Mouse (Mus musculus) heart, embryonic 12.5 days (tissue): Measurements from ENCODE around the gene Tulp1. TPM values are rescaled to one million over a fixed set of nuclear protein-coding genes. Genes with fewer than 3 reads are reported as not detected.
"Not testable (repeated sequence)": the region's sequence is repeated elsewhere in the genome, so short reads cannot be mapped to it uniquely, and the experiment has no call there.

Source experiments
- ATAC-seq: fragments of 200-750 bp; cut with Nextera tagmentation; 2 replicates; pipeline ENCODE4 v1.8.0; 2017; ENCODE audit warnings: moderate TSS enrichment, moderate library complexity; ENCODE audit not compliant: insufficient number of reproducible peaks, low FRiP score
- H3K27ac ChIP-seq: fragments of 300-500 bp; sonication (generic); 2 replicates; pipeline ENCODE4 v1.5.1; 2016; ENCODE audit warnings: mild to moderate bottlenecking, moderate library complexity; ENCODE audit not compliant: poor library complexity, severe bottlenecking
- H3K27me3 ChIP-seq: fragments of 300-500 bp; sonication (generic); replicated peaks from 2 replicates; pipeline ENCODE4 v1.6.1; 2016; ENCODE audit warnings: mild to moderate bottlenecking, moderate library complexity
- H3K36me3 ChIP-seq: fragments of 300-500 bp; sonication (generic); 2 replicates; pipeline ENCODE4 v1.6.1; 2016; ENCODE audit warnings: mild to moderate bottlenecking, moderate library complexity
- H3K4me1 ChIP-seq: fragments of 300-500 bp; sonication (generic); replicated peaks from 2 replicates; pipeline ENCODE4 v1.6.1; 2016; ENCODE audit warnings: mild to moderate bottlenecking
- H3K4me2 ChIP-seq: fragments of 300-500 bp; sonication (generic); 2 replicates; pipeline ENCODE4 v1.6.1; 2016; ENCODE audit warnings: mild to moderate bottlenecking, moderate library complexity
- H3K4me3 ChIP-seq: fragments of 300-500 bp; sonication (generic); 2 replicates; pipeline ENCODE4 v1.5.1; 2016; ENCODE audit warnings: mild to moderate bottlenecking
- H3K9ac ChIP-seq: fragments of 300-500 bp; sonication (generic); 2 replicates; pipeline ENCODE4 v1.6.1; 2016; ENCODE audit warnings: mild to moderate bottlenecking, moderate library complexity
- H3K9me3 ChIP-seq: fragments of 300-500 bp; sonication (generic); replicated peaks from 2 replicates; pipeline ENCODE4 v1.6.1; 2016; ENCODE audit warnings: mild to moderate bottlenecking, moderate library complexity
- WGBS: fragments of 180-500 bp; shearing (Covaris S2); methylation state at CpG from one replicate; pipeline ENCODE4 v1.1.7; 2016; 5-methylcytosine and 5-hydroxymethylcytosine counted together
- polyA plus RNA-seq: library from polyadenylated mRNA; unstranded; fragments of >200 nt; fragmentation: Nextera tagmentation; extraction: Ambion mirVana; gene quantifications from 2 replicates; pipeline ENCODE4 v1.2.1, GENCODE M21; 2016

Tulp1 gene
- polyA plus RNA-seq = 3.7 and 4.6 TPM in 2 replicates

GRCm38 (mm10) chr17:28365122-28365521 is at the start of gene Tulp1:
TSS of gene Tulp1 (minus strand) at chr17:28365222.
- Histone ChIP-seq H3K4me1 (peaks cover 35% of the 10 kb centered on the region), H3K9ac (peak within 1 kb of the TSS; percentile 69), H3K27me3 (peaks cover 44% of the 10 kb centered on the region), H3K27ac (no peak within 1 kb of the TSS), H3K4me3 (peak within 1 kb of the TSS; percentile 41), H3K4me2 (peak within 1 kb of the TSS; percentile 74), H3K36me3 (no peaks in the 10 kb centered on the region), H3K9me3 (no peaks in the 10 kb centered on the region)
- ATAC-seq = no peak
- WGBS = 19% methylated on average over 8 of the region's 8 CpGs

DNA sequence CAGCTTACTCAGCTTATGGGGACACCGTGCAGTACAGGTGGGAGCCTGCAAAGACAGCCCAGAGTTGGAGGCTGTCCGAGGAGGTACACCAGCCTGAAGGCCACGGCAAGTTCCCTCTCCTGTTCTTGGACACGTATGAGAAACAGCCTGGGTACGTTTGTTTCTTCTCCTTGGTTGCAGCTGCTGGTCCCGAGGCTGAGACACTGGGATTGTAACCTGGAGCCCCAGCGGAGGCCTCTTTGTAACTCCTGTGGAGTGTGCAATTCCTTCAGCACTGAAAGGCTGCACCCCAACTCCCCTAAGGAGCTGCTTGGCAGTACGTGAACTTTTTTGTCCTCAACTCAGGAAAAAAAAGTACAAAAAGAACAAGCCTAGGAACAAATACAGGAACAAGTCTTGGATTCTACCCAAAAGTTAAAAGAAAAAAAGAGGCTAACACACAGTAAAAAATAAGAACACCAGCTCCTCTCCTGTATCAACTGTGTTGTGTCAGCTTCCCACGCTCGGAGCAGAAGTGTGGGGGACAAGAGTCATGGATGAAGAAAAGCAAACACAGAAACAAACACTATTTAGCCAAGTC is 46.4 kb upstream of the Tulp1 start:
- no peak for ATAC-seq
- no peak overlapping the region for H3K9ac ChIP-seq
- no peak overlapping the region for H3K4me3 ChIP-seq
- no peak overlapping the region for H3K4me2 ChIP-seq
- 84% methylated on average over 10 of the region's 10 CpGs for WGBS
- H3K4me1 ChIP-seq = no peaks in the 10 kb centered on the region
- H3K27me3 ChIP-seq = no peaks in the 10 kb centered on the region
- H3K27ac ChIP-seq = no peak overlapping the region
- peaks cover 4% of the 10 kb centered on the region; the same call in 1 of the 2 replicates for H3K36me3 ChIP-seq
- H3K9me3 ChIP-seq = no peaks in the 10 kb centered on the region

- no peak overlapping the region for H3K4me2 ChIP-seq
- ATAC-seq = no peak
- H3K36me3 ChIP-seq = peaks cover 9% of the 10 kb centered on the region
- H3K9me3 ChIP-seq = no peaks in the 10 kb centered on the region
- WGBS = 80% methylated on average over 4 of the region's 4 CpGs
- no peak overlapping the region for H3K4me3 ChIP-seq
- no peak overlapping the region for H3K27ac ChIP-seq
- no peaks in the 10 kb centered on the region for H3K4me1 ChIP-seq
- H3K27me3 ChIP-seq = no peaks in the 10 kb centered on the region
- H3K9ac ChIP-seq = no peak overlapping the region
These were observed 45.7 kb upstream of the Tulp1 start for GRCm38 (mm10) chr17:28410731-28411130.

- WGBS = 74% methylated on average over 5 of the region's 5 CpGs
- 0 out of 2 replicates have a peak, but pooled peaks cover 4% of the 10 kb centered on the region for H3K9me3 ChIP-seq
- no peaks in the 10 kb centered on the region for H3K4me1 ChIP-seq
- peaks cover 17% of the 10 kb centered on the region for H3K36me3 ChIP-seq
- H3K4me2 ChIP-seq = no peak overlapping the region
- H3K9ac ChIP-seq = no peak overlapping the region
- no peak overlapping the region for H3K4me3 ChIP-seq
- H3K27me3 ChIP-seq = no peaks in the 10 kb centered on the region
- no peak overlapping the region for H3K27ac ChIP-seq
- no peak for ATAC-seq
These were observed 43.4 kb upstream of the Tulp1 start for GRCm38 (mm10) chr17:28408251-28408918.

DNA sequence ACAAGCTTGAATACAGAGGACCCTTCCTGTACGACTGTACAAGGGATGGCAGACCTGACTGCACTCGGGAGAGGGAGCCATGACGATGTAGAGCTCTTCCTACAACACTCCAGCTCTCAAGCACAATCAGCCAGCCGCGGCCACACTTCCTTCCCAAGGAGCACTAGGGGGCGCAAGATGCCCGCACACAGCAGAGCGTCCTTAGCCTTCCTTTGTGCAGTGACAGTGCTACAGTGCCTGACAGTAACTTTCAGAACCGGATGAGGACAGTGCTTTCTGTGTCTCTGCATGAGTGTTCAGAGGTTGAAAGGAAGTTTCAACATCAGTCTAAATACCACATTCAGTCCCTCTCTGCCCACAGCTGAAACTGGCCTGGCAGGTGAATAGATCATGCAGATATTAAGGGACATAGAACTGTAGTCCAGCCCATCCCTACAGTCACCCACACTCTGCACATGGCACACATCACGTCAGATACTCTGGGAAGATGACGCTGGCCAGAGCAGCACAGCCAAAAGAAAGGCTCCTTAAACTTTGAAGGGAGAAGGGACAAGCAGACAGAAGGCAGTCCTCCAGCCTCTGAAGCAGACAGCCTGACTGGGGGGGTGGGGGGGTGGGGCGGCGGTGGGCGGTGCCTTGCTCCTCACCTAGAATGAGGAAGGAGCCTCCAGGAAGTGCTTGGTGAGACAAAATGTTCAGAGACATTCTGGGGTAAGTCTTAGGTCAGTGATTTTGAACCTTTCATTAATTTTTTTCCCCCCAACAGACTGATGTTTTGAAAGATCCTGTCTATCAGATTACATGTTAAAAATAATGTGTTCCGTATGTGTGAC is 42.6 kb upstream of the Tulp1 start:
- H3K4me2 ChIP-seq = no peak overlapping the region
- H3K9ac ChIP-seq = no peak overlapping the region
- H3K27me3 ChIP-seq = no peaks in the 10 kb centered on the region
- H3K4me1 ChIP-seq = no peaks in the 10 kb centered on the region
- 37% methylated on average over 15 of the region's 15 CpGs for WGBS
- H3K36me3 ChIP-seq = peaks cover 19% of the 10 kb centered on the region
- 0 out of 2 replicates have a peak, but pooled peaks cover 4% of the 10 kb centered on the region for H3K9me3 ChIP-seq
- H3K27ac ChIP-seq = no peak overlapping the region
- no peak overlapping the region for H3K4me3 ChIP-seq
- peak; percentile 22; the same call in 1 of the 2 replicates for ATAC-seq

GRCm38 (mm10) chr17:28406471-28406870 is 41.4 kb upstream of the Tulp1 start:
- Histone ChIP-seq H3K4me2 (no peak overlapping the region), H3K36me3 (peaks cover 24% of the 10 kb centered on the region), H3K9ac (no peak overlapping the region), H3K4me3 (no peak overlapping the region), H3K27me3 (no peaks in the 10 kb centered on the region), H3K9me3 (0 out of 2 replicates have a peak, but pooled peaks cover 4% of the 10 kb centered on the region), H3K27ac (no peak overlapping the region), H3K4me1 (no peaks in the 10 kb centered on the region)
- 85% methylated on average over 7 of the region's 7 CpGs for WGBS
- ATAC-seq = no peak; the same call in 1 of the 2 replicates

- not testable (repeated sequence) for H3K4me2 ChIP-seq, H3K27me3 ChIP-seq, ATAC-seq, H3K9me3 ChIP-seq, H3K4me3 ChIP-seq, H3K9ac ChIP-seq, H3K4me1 ChIP-seq, H3K27ac ChIP-seq
- H3K36me3 ChIP-seq = peaks cover 38% of the 10 kb centered on the region
- WGBS = 86% methylated on average over 2 of the region's 2 CpGs
These were observed 39.7 kb upstream of the Tulp1 start for GRCm38 (mm10) chr17:28404745-28405144.

- no peak for ATAC-seq
- 96% methylated on average over 11 of the region's 11 CpGs for WGBS
- H3K9ac ChIP-seq = no peak overlapping the region
- no peak overlapping the region for H3K4me2 ChIP-seq
- H3K4me3 ChIP-seq = no peak overlapping the region
- H3K27me3 ChIP-seq = no peaks in the 10 kb centered on the region
- no peaks in the 10 kb centered on the region for H3K4me1 ChIP-seq
- peaks cover 43% of the 10 kb centered on the region for H3K36me3 ChIP-seq
- H3K27ac ChIP-seq = no peak overlapping the region
- H3K9me3 ChIP-seq = 0 out of 2 replicates have a peak, but pooled peaks cover 4% of the 10 kb centered on the region
These were observed 39.3 kb upstream of the Tulp1 start for GRCm38 (mm10) chr17:28404301-28404700.

GRCm38 (mm10) chr17:28394994-28395393 is 30.0 kb upstream of the Tulp1 start:
- Histone ChIP-seq H3K27ac (no peak overlapping the region), H3K36me3 (peaks cover 22% of the 10 kb centered on the region), H3K9ac (no peak overlapping the region), H3K9me3 (no peaks in the 10 kb centered on the region), H3K4me2 (no peak overlapping the region), H3K4me3 (no peak overlapping the region), H3K4me1 (peaks cover 7% of the 10 kb centered on the region; the same call in 1 of the 2 replicates), H3K27me3 (0 out of 2 replicates have a peak, but pooled peaks cover 2% of the 10 kb centered on the region)
- ATAC-seq = no peak
- WGBS = 65% methylated on average over 7 of the region's 7 CpGs

DNA sequence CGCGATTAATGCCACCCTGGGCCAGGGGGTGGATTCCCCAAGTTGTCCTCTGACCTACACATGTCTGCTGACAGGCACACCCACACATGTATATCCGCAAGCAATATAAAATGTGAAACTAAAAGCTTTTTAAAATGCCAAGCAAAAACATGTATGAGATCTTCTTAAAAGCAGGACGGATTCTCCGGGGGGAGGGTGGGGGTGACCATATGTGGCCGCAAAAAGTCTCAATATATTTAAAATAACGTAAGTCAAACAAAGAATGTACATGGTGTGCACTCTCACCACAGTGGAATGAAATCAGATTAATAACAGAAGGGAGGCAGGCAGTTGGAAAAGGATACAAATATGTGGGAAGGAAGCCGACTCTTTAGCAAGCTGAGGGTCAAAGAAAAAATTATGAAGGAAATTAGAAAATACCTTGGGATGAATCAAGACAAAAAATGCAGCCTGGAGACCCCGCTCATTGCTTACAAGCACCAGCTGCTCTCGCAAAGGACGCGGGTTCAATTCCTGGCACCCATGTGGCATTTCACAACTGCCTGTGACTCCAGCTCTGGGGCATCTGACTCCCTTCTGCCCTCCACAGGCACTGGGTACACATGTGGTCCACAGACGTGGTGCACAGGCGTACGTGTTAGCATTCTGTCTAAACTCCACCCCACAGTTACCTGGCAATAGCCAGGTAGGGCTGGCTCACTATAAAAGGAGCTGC is 29.2 kb upstream of the Tulp1 start:
- no peak overlapping the region for H3K27ac ChIP-seq
- no peak overlapping the region for H3K4me2 ChIP-seq
- peaks cover 7% of the 10 kb centered on the region; the same call in 1 of the 2 replicates for H3K4me1 ChIP-seq
- H3K36me3 ChIP-seq = peaks cover 15% of the 10 kb centered on the region
- 83% methylated on average over 15 of the region's 15 CpGs for WGBS
- H3K4me3 ChIP-seq = no peak overlapping the region
- no peaks in the 10 kb centered on the region for H3K9me3 ChIP-seq
- H3K27me3 ChIP-seq = peaks cover 7% of the 10 kb centered on the region
- no peak for ATAC-seq
- H3K9ac ChIP-seq = no peak overlapping the region
